Mouse (Mus musculus) liver, embryonic 14.5 days (tissue): ENCODE results near the gene Card14.

ENCODE experiments used
- CTCF ChIP-seq: IDR thresholded peaks from 2 replicates; pipeline ENCODE4 v1.5.1; 2016; ENCODE audit warnings: antibody characterized with exemption, low read depth, control low read depth
- EP300 ChIP-seq: IDR thresholded peaks from 2 replicates; pipeline ENCODE4 v1.6.1; 2016; ENCODE audit warnings: antibody characterized with exemption, low read depth

DNA sequence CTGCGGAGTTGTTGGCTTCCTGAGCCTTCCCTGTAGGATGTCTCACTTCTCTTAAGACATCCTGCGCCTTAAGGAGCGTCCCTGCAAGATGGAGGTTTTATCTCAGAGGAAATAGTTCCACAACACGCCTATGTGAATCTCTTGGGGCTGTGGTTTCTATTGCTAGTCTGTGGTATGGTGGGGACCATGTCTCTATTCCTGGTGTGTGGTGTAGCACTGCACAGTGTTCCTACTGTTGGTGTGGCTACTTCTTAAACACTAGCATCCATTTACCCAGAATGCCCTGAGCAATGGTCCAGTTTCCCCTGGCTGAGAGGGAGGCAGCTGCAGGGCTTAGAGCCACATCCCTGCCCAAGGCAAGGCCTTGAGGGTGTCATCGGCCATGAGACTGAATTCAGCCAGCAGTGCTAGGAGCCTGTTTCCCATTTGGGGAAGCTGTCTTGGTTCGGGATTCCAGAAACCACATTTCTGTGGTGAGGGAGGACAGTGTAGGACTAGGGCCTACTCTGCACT lies 74.8 kb downstream of the Card14 start:
- TF ChIP-seq CTCF (no peak), EP300 (no peak)
